Mouse (Mus musculus): ENCODE measurements around the gene Ppp4r4. TPM values are rescaled to one million over a fixed set of nuclear protein-coding genes. Genes with fewer than 3 reads are reported as not detected.

Ppp4r4 gene
- polyA plus RNA-seq, 1 experiment from 2014 or later = 1.2 TPM

DNA sequence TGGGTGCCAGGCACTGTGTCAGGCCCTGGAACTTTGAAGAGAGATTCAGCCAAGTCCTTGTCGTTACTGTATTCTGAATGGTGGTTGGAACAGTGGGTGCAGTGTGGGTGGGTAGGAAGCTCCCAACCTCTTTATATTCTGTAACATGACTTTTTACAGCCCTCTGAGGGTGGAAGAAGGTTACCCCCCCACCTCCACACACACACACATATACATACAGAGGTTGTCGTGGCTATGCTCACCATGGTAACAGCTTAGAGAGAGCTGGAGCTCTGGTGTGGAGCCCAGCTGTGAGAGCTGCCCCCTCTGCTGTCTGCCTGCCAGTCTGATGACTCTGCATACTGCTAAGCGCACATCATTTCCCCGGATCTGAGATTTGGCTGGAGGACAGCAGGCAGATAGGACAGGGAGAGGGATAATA is 18.6 kb upstream of the Ppp4r4 start:
- no peak overlapping the region for H3K9ac ChIP-seq (ENCODE audit: low read length)
- 53% methylated on average over 4 of the region's 4 CpGs for WGBS
- H3K4me3 ChIP-seq (ENCODE audit: low read depth, low read length) = no peak overlapping the region
- no peak overlapping the region for H3K4me2 ChIP-seq (ENCODE audit: low read length)
- H3K4me1 ChIP-seq (replicated peaks; ENCODE audit: control insufficient read depth, insufficient read depth, low read length) = no peaks in the 10 kb centered on the region
- ATAC-seq (replicated peaks; ENCODE audit: low FRiP score, low TSS enrichment, low read depth) (no peak), DNase-seq (ENCODE audit: low spot score) (no peak)
- H3K27ac ChIP-seq (ENCODE audit: low read depth) = no peak overlapping the region
- H3K27me3 ChIP-seq (replicated peaks; ENCODE audit: control insufficient read depth, insufficient read depth, low read length) = no peaks in the 10 kb centered on the region
- H3K36me3 ChIP-seq (ENCODE audit: control insufficient read depth, insufficient read depth, low read length) = no peaks in the 10 kb centered on the region
- no peaks in the 10 kb centered on the region for H3K9me3 ChIP-seq (ENCODE audit: control insufficient read depth, low read length)

- no peaks in the 10 kb centered on the region for H3K9me3 ChIP-seq (ENCODE audit: control insufficient read depth, low read length)
- no peak overlapping the region for H3K9ac ChIP-seq (ENCODE audit: low read length)
- H3K27ac ChIP-seq (ENCODE audit: low read depth) = no peak overlapping the region
- H3K4me2 ChIP-seq (ENCODE audit: low read length) = no peak overlapping the region
- H3K4me1 ChIP-seq (replicated peaks; ENCODE audit: control insufficient read depth, insufficient read depth, low read length) = no peaks in the 10 kb centered on the region
- DNase-seq (ENCODE audit: low spot score) (no peak), ATAC-seq (replicated peaks; ENCODE audit: low FRiP score, low TSS enrichment, low read depth) (no peak)
- no peak overlapping the region for H3K4me3 ChIP-seq (ENCODE audit: low read depth, low read length)
- WGBS = 75% methylated on average over 3 of the region's 3 CpGs
- no peaks in the 10 kb centered on the region for H3K36me3 ChIP-seq (ENCODE audit: control insufficient read depth, insufficient read depth, low read length)
- H3K27me3 ChIP-seq (replicated peaks; ENCODE audit: control insufficient read depth, insufficient read depth, low read length) = no peaks in the 10 kb centered on the region
Observed at GRCm38 (mm10) chr12:103514354-103514753, 17.7 kb upstream of the Ppp4r4 start.

- H3K4me2 ChIP-seq (ENCODE audit: low read length) = no peak overlapping the region
- H3K36me3 ChIP-seq (ENCODE audit: control insufficient read depth, insufficient read depth, low read length) = no peaks in the 10 kb centered on the region
- no peak overlapping the region for H3K4me3 ChIP-seq (ENCODE audit: low read depth, low read length)
- H3K9me3 ChIP-seq (ENCODE audit: control insufficient read depth, low read length) = no peaks in the 10 kb centered on the region
- H3K9ac ChIP-seq (ENCODE audit: low read length) = no peak overlapping the region
- H3K27ac ChIP-seq (ENCODE audit: low read depth) = no peak overlapping the region
- ATAC-seq (replicated peaks; ENCODE audit: low FRiP score, low TSS enrichment, low read depth) = no peak
- H3K4me1 ChIP-seq (replicated peaks; ENCODE audit: control insufficient read depth, insufficient read depth, low read length) = no peaks in the 10 kb centered on the region
- H3K27me3 ChIP-seq (replicated peaks; ENCODE audit: control insufficient read depth, insufficient read depth, low read length) = no peaks in the 10 kb centered on the region
- WGBS = 78% methylated on average over 4 of the region's 4 CpGs
- no peak for DNase-seq (ENCODE audit: low spot score)
Observed at GRCm38 (mm10) chr12:103515638-103516037, 16.4 kb upstream of the Ppp4r4 start.

- Histone ChIP-seq H3K4me2 (ENCODE audit: low read length) (no peak overlapping the region), H3K27ac (ENCODE audit: low read depth) (no peak overlapping the region), H3K9me3 (ENCODE audit: control insufficient read depth, low read length) (no peaks in the 10 kb centered on the region), H3K27me3 (replicated peaks; ENCODE audit: control insufficient read depth, insufficient read depth, low read length) (no peaks in the 10 kb centered on the region), H3K4me1 (replicated peaks; ENCODE audit: control insufficient read depth, insufficient read depth, low read length) (no peaks in the 10 kb centered on the region), H3K36me3 (ENCODE audit: control insufficient read depth, insufficient read depth, low read length) (no peaks in the 10 kb centered on the region), H3K4me3 (ENCODE audit: low read depth, low read length) (no peak overlapping the region), H3K9ac (ENCODE audit: low read length) (no peak overlapping the region)
- DNase-seq (ENCODE audit: low spot score) = no peak
- WGBS = 92% methylated on average over 6 of the region's 6 CpGs
- no peak for ATAC-seq (replicated peaks; ENCODE audit: low FRiP score, low TSS enrichment, low read depth)
Observed at GRCm38 (mm10) chr12:103518640-103519039, 13.4 kb upstream of the Ppp4r4 start.

GRCm38 (mm10) chr12:103530596-103530995 is 1.5 kb upstream of the Ppp4r4 start:
- WGBS = 88% methylated on average over 2 of the region's 2 CpGs
- no peak for DNase-seq (ENCODE audit: low spot score)
- Histone ChIP-seq H3K27ac (ENCODE audit: low read depth) (no peak overlapping the region), H3K4me1 (replicated peaks; ENCODE audit: control insufficient read depth, insufficient read depth, low read length) (0 out of 2 replicates have a peak, but pooled peaks cover 6% of the 10 kb centered on the region), H3K4me2 (ENCODE audit: low read length) (no peak overlapping the region), H3K9me3 (ENCODE audit: control insufficient read depth, low read length) (no peaks in the 10 kb centered on the region), H3K9ac (ENCODE audit: low read length) (no peak overlapping the region), H3K4me3 (ENCODE audit: low read depth, low read length) (no peak overlapping the region), H3K27me3 (replicated peaks; ENCODE audit: control insufficient read depth, insufficient read depth, low read length) (peaks cover 12% of the 10 kb centered on the region), H3K36me3 (ENCODE audit: control insufficient read depth, insufficient read depth, low read length) (no peaks in the 10 kb centered on the region)
- no peak for ATAC-seq (replicated peaks; ENCODE audit: low FRiP score, low TSS enrichment, low read depth)

DNA sequence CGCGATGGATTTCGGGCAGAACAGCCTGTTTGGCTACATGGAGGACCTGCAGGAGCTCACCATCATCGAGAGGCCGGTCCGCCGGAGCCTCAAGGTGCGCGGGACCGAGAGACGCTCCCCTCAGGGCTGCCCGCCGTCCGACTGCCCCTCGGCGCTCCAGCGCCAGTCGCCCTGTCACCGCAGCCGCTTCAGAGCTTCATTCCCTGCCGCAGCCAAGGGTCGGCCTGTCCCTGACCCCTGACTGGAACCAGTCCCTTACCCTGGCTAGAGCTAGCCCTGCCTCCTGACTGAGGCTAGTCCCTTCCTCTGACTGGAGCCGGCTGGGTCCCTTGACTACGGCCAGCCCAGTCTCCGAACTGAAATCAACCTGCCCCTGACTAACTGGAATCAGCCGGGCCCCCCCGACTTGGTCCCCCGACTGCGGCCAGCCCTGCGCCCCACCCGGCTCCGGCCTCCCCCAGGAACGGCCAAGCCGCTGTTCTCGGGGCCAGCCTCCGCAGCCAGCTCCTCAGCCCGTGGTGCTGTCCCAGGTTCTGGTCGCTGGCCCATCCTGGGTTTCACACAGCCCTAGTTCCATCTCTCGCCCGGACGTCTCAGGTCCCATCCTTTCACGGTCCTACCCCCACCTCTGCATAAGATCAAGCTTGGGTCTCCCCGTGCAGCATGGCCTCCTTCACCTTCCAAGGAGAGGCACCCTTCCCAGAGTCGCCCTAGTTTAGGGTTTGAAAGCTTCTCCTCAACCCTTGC is 739 bp downstream of the Ppp4r4 start:
- Histone ChIP-seq H3K4me2 (ENCODE audit: low read length) (peak overlapping the region; percentile 98), H3K9me3 (ENCODE audit: control insufficient read depth, low read length) (no peaks in the 10 kb centered on the region), H3K4me1 (replicated peaks; ENCODE audit: control insufficient read depth, insufficient read depth, low read length) (0 out of 2 replicates have a peak, but pooled peaks cover 6% of the 10 kb centered on the region), H3K36me3 (ENCODE audit: control insufficient read depth, insufficient read depth, low read length) (no peaks in the 10 kb centered on the region), H3K27me3 (replicated peaks; ENCODE audit: control insufficient read depth, insufficient read depth, low read length) (peaks cover 12% of the 10 kb centered on the region), H3K4me3 (ENCODE audit: low read depth, low read length) (peak overlapping the region; percentile 60), H3K9ac (ENCODE audit: low read length) (peak overlapping the region; percentile 61), H3K27ac (ENCODE audit: low read depth) (no peak overlapping the region)
- under 1% methylated on average over 43 of the region's 44 CpGs for WGBS
- ATAC-seq (replicated peaks; ENCODE audit: low FRiP score, low TSS enrichment, low read depth) = peak; percentile 63
- no peak for DNase-seq (ENCODE audit: low spot score)

- H3K4me2 ChIP-seq (ENCODE audit: low read length) = no peak overlapping the region
- DNase-seq (ENCODE audit: low spot score) (no peak), ATAC-seq (replicated peaks; ENCODE audit: low FRiP score, low TSS enrichment, low read depth) (no peak)
- no peaks in the 10 kb centered on the region for H3K36me3 ChIP-seq (ENCODE audit: control insufficient read depth, insufficient read depth, low read length)
- H3K4me1 ChIP-seq (replicated peaks; ENCODE audit: control insufficient read depth, insufficient read depth, low read length) = no peaks in the 10 kb centered on the region
- H3K27me3 ChIP-seq (replicated peaks; ENCODE audit: control insufficient read depth, insufficient read depth, low read length) = no peaks in the 10 kb centered on the region
- 67% methylated on average over 4 of the region's 4 CpGs for WGBS
- H3K9me3 ChIP-seq (ENCODE audit: control insufficient read depth, low read length) = no peaks in the 10 kb centered on the region
- no peak overlapping the region for H3K27ac ChIP-seq (ENCODE audit: low read depth)
- H3K4me3 ChIP-seq (ENCODE audit: low read depth, low read length) = no peak overlapping the region
- H3K9ac ChIP-seq (ENCODE audit: low read length) = no peak overlapping the region
Observed at GRCm38 (mm10) chr12:103540429-103540828, 8.3 kb downstream of the Ppp4r4 start.

- H3K4me1 ChIP-seq (replicated peaks; ENCODE audit: control insufficient read depth, insufficient read depth, low read length) = no peaks in the 10 kb centered on the region
- H3K4me3 ChIP-seq (ENCODE audit: low read depth, low read length) = no peak overlapping the region
- no peaks in the 10 kb centered on the region for H3K27me3 ChIP-seq (replicated peaks; ENCODE audit: control insufficient read depth, insufficient read depth, low read length)
- ATAC-seq (replicated peaks; ENCODE audit: low FRiP score, low TSS enrichment, low read depth) (no peak), DNase-seq (ENCODE audit: low spot score) (no peak)
- 74% methylated on average over 2 of the region's 2 CpGs for WGBS
- no peak overlapping the region for H3K9ac ChIP-seq (ENCODE audit: low read length)
- H3K9me3 ChIP-seq (ENCODE audit: control insufficient read depth, low read length) = no peaks in the 10 kb centered on the region
- H3K27ac ChIP-seq (ENCODE audit: low read depth) = no peak overlapping the region
- H3K4me2 ChIP-seq (ENCODE audit: low read length) = no peak overlapping the region
- H3K36me3 ChIP-seq (ENCODE audit: control insufficient read depth, insufficient read depth, low read length) = no peaks in the 10 kb centered on the region
Observed at GRCm38 (mm10) chr12:103543351-103543750, 11.3 kb downstream of the Ppp4r4 start.

DNA sequence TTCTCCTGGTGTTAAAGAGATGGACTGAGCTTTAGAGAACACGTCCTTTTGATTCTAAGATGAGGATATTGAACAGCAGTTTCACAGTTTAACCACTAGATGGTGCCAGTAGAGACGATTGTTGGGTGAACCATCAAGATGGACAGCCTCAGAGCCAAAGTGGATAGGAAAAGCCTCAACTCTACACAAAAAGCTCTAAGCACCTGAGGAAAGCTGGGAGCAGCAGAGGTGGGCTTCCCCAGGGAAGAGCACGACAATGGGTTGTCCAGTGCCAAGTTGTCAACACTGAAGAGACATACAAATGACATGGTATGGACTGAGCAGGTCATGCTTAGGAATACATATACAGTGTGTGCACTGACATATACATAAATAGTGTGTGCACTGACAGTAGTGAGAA is 12.1 kb downstream of the Ppp4r4 start:
- H3K4me3 ChIP-seq (ENCODE audit: low read depth, low read length) = no peak overlapping the region

More for the DNA sequence above, 12.1 kb downstream of the Ppp4r4 start:
- Histone ChIP-seq H3K9me3 (ENCODE audit: control insufficient read depth, low read length) (no peaks in the 10 kb centered on the region), H3K9ac (ENCODE audit: low read length) (no peak overlapping the region), H3K36me3 (ENCODE audit: control insufficient read depth, insufficient read depth, low read length) (no peaks in the 10 kb centered on the region), H3K4me1 (replicated peaks; ENCODE audit: control insufficient read depth, insufficient read depth, low read length) (no peaks in the 10 kb centered on the region), H3K27ac (ENCODE audit: low read depth) (no peak overlapping the region), H3K27me3 (replicated peaks; ENCODE audit: control insufficient read depth, insufficient read depth, low read length) (no peaks in the 10 kb centered on the region), H3K4me2 (ENCODE audit: low read length) (no peak overlapping the region)
- ATAC-seq (replicated peaks; ENCODE audit: low FRiP score, low TSS enrichment, low read depth) (no peak), DNase-seq (ENCODE audit: low spot score) (peak; percentile 56)
- 3% methylated on average over 3 of the region's 3 CpGs for WGBS
